Mouse (Mus musculus): ENCODE results near the gene Klhl32. TPM values are rescaled to one million over a fixed set of nuclear protein-coding genes. Genes with fewer than 3 reads are reported as not detected.

Gene Klhl32
- 1.7 and 2.6 TPM in 2 replicates for polyA plus RNA-seq (2014; fragmentation: Nextera tagmentation; extraction: Ambion mirVana)

DNA sequence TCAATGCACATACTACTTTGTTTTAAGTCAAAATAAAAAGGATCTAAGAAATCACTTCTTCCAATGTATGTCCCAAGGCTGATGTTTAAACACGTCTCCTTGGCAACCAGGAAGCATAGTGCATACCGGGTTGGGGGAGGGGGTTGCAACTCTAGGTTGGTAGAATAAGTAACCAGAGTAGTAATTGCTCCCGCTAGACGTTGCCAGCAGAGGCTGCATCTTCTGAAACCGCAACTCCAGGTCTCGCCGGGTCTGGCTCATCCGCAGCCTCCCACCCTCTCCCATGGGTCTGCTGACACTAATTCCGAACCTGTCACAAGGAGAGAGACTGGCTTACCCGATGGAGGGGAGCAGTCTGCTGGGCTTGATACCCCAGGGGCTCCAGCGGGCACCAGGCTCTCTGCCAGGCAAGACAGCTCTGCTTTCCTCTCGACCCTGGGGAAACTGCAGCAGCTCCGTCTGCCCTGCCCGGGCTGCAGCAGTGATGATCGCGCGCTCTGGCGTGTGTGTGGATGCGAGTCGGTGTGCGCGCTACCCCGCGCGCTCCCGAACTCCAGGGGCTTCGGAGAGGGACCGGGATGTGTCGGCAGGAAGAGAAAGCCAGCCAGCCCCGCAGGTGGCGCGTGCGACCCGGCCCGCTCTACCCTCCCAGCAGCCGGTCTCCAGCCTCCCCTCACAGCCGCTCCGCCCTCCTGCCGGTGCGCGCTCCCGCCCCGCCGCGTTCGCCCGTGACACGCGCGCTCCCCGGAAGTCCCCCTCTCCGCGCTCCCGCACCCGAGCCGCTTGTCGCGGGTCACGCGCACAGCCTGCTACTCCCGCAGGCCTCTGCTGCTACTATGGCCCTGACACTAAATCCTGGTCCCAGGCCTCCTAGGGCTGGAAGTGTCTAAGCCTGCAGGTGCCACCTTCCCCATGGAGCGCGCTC lies at the start of gene Klhl32:
Klhl32 (minus strand) TSS at position 724 of the 925 bp plus-strand sequence.
- H3K9me3 ChIP-seq (replicated peaks; ENCODE audit: control insufficient read depth, low read length): no peaks in the 10 kb centered on the region
- under 1% methylated on average over 58 of the region's 63 CpGs for WGBS
- H3K27ac ChIP-seq (replicated peaks; ENCODE audit: low read depth, low read length): no peak within 1 kb of the TSS
- peak within 1 kb of the TSS; percentile 62 for H3K4me3 ChIP-seq (ENCODE audit: low read depth, low read length)
- no peaks in the 10 kb centered on the region for H3K27me3 ChIP-seq (ENCODE audit: control insufficient read depth, insufficient read depth, low read length)
- DNase-seq (ENCODE audit: low spot score): peak; percentile 76
- H3K36me3 ChIP-seq (replicated peaks; ENCODE audit: control insufficient read depth, insufficient read depth, low read depth, low read length): no peaks in the 10 kb centered on the region
- no peaks in the 10 kb centered on the region for H3K4me1 ChIP-seq (ENCODE audit: control insufficient read depth, insufficient read depth, low read length)
- peak within 1 kb of the TSS; percentile 64 for H3K9ac ChIP-seq (replicated peaks; ENCODE audit: low read length)
- peak; percentile 97 for ATAC-seq (replicated peaks; ENCODE audit: insufficient number of reproducible peaks, low FRiP score, low TSS enrichment, low read depth)
- peak within 1 kb of the TSS; percentile 89 for H3K4me2 ChIP-seq (ENCODE audit: low read depth, low read length)

DNA sequence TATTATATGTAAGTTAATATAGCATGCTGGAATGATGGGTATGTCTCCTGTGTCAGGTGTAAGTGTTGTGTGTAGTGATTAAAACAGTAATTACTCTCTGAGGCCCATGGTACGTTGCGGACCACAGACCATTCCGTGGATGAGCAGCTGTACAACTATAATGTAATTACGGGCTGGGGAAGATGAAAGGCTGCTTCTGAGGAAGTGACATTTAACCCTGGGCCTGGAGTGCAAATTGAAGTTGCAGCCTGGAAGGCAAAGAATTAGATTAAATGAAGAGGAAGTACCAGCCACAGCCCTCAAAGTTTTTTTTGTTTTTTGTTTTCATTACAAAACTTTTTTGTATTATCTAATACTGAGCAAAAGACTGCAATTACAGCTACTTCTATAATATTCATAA lies 48.2 kb upstream of the Klhl32 start:
- no peak for ATAC-seq (replicated peaks; ENCODE audit: insufficient number of reproducible peaks, low FRiP score, low TSS enrichment, low read depth)
- H3K9ac ChIP-seq (replicated peaks; ENCODE audit: low read length): no peak overlapping the region

DNA sequence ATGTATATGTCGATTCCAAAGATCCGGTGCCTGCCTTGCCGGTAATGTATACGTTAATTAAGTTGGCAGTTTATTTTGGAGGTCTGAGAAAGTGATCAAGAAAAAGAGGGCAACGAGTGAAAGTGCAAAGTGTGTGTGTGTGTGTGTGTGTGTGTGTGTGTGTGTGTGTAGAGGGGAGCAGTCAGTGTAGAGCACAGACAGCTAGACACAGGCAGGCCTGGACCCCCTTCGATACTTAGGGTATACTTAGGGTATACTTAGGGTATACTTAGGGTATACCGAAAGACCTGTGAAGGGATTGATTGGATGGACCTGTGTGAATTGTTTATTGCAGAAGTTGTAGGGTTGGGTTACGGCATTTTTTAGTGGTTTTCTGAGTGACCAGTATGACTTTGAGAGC lies 47.7 kb upstream of the Klhl32 start:
- WGBS: 30% methylated on average over 8 of the region's 8 CpGs
- Histone ChIP-seq H3K27me3 (ENCODE audit: control insufficient read depth, insufficient read depth, low read length) (no peaks in the 10 kb centered on the region), H3K27ac (replicated peaks; ENCODE audit: low read depth, low read length) (no peak overlapping the region), H3K4me1 (ENCODE audit: control insufficient read depth, insufficient read depth, low read length) (no peaks in the 10 kb centered on the region), H3K9me3 (replicated peaks; ENCODE audit: control insufficient read depth, low read length) (no peaks in the 10 kb centered on the region), H3K36me3 (replicated peaks; ENCODE audit: control insufficient read depth, insufficient read depth, low read depth, low read length) (peaks cover 3% of the 10 kb centered on the region), H3K4me3 (ENCODE audit: low read depth, low read length) (peak overlapping the region; percentile 81), H3K4me2 (ENCODE audit: low read depth, low read length) (peak overlapping the region; percentile 36), H3K9ac (replicated peaks; ENCODE audit: low read length) (no peak overlapping the region)
- DNase-seq (ENCODE audit: low spot score): no peak
- peak; percentile 58; the same call in 1 of the 2 replicates for ATAC-seq (replicated peaks; ENCODE audit: insufficient number of reproducible peaks, low FRiP score, low TSS enrichment, low read depth)

More for the DNA sequence above, 48.2 kb upstream of the Klhl32 start:
- Histone ChIP-seq H3K4me1 (ENCODE audit: control insufficient read depth, insufficient read depth, low read length) (no peaks in the 10 kb centered on the region), H3K27me3 (ENCODE audit: control insufficient read depth, insufficient read depth, low read length) (no peaks in the 10 kb centered on the region), H3K27ac (replicated peaks; ENCODE audit: low read depth, low read length) (no peak overlapping the region), H3K4me2 (ENCODE audit: low read depth, low read length) (peak overlapping the region; percentile 36), H3K4me3 (ENCODE audit: low read depth, low read length) (peak overlapping the region; percentile 81), H3K9me3 (replicated peaks; ENCODE audit: control insufficient read depth, low read length) (no peaks in the 10 kb centered on the region), H3K36me3 (replicated peaks; ENCODE audit: control insufficient read depth, insufficient read depth, low read depth, low read length) (peaks cover 3% of the 10 kb centered on the region)
- 28% methylated on average over 4 of the region's 4 CpGs for WGBS
- no peak for DNase-seq (ENCODE audit: low spot score)

DNA sequence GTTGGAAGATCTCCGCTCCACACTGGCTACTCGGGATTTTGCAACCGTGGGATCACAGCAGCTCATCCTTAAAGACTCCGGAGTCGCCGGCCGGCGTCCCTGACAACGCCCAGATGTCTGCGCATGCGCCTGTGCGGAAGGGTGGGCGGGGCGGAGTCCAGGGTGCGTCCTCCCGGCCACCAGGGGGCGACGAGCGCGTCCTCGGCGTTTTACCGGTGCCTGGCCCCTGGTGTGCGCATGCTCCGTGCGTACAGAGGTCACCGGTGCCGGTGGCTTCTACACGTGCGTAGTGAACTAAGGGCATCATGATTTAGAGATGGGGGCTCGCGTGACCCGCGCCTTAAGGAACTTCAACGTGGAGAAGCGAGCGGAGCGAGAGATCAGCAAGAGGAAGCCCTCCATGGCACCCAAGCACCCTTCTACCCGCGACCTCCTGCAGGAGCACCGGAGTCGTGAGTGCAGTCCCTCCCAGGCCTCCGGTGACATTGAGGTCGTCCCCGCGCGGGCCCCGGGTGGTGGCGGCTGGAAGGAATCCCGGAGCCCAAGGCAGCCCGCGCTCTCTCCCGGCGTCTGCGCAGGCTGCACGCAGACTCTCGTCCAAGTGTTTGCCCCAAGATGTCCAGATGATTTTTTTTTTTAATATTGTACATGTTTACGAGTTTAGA lies 47.1 kb upstream of the Klhl32 start, which contains the start of gene Ndufaf4:
Ndufaf4 (plus strand) TSS at position 233 of the 665 bp plus-strand sequence.
- Histone ChIP-seq H3K27me3 (ENCODE audit: control insufficient read depth, insufficient read depth, low read length) (no peaks in the 10 kb centered on the region), H3K9me3 (replicated peaks; ENCODE audit: control insufficient read depth, low read length) (no peaks in the 10 kb centered on the region), H3K4me3 (ENCODE audit: low read depth, low read length) (peak within 1 kb of the TSS; percentile 81), H3K27ac (replicated peaks; ENCODE audit: low read depth, low read length) (no peak within 1 kb of the TSS), H3K4me1 (ENCODE audit: control insufficient read depth, insufficient read depth, low read length) (no peaks in the 10 kb centered on the region), H3K36me3 (replicated peaks; ENCODE audit: control insufficient read depth, insufficient read depth, low read depth, low read length) (peaks cover 3% of the 10 kb centered on the region; the same call in 1 of the 2 replicates), H3K9ac (replicated peaks; ENCODE audit: low read length) (peak within 1 kb of the TSS; percentile 86), H3K4me2 (ENCODE audit: low read depth, low read length) (peak within 1 kb of the TSS; percentile 62)
- under 1% methylated on average over 57 of the region's 58 CpGs for WGBS
- DNase-seq (ENCODE audit: low spot score): peak; percentile 94
- ATAC-seq (replicated peaks; ENCODE audit: insufficient number of reproducible peaks, low FRiP score, low TSS enrichment, low read depth): peak; percentile 99

DNA sequence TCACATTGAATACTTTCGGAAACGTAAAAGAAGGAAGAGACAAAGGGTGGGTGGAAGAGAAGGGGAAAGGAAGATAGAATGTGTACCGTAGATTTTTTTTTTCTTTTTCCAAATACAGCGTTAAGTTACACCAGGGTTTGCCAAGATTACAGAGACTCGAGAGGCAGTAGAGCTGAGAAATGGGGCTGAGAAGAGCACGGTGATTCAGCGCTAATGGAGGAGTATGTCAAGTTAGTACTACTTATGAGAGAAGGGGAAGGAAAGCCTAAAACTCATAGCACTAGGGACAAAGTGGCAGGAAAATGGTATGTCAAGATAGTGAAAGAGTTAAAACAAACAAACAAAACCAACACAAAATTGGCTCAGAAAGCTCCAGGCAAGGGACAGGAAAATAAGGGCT lies 46.4 kb upstream of the Klhl32 start:
- peaks cover 3% of the 10 kb centered on the region; the same call in 1 of the 2 replicates for H3K36me3 ChIP-seq (replicated peaks; ENCODE audit: control insufficient read depth, insufficient read depth, low read depth, low read length)
- no peaks in the 10 kb centered on the region for H3K27me3 ChIP-seq (ENCODE audit: control insufficient read depth, insufficient read depth, low read length)
- no peaks in the 10 kb centered on the region for H3K9me3 ChIP-seq (replicated peaks; ENCODE audit: control insufficient read depth, low read length)
- H3K4me2 ChIP-seq (ENCODE audit: low read depth, low read length): peak overlapping the region; percentile 62
- H3K4me1 ChIP-seq (ENCODE audit: control insufficient read depth, insufficient read depth, low read length): no peaks in the 10 kb centered on the region
- ATAC-seq (replicated peaks; ENCODE audit: insufficient number of reproducible peaks, low FRiP score, low TSS enrichment, low read depth): no peak
- no peak for DNase-seq (ENCODE audit: low spot score)
- H3K4me3 ChIP-seq (ENCODE audit: low read depth, low read length): peak overlapping the region; percentile 81
- peak overlapping the region; percentile 10; the same call in 1 of the 2 replicates for H3K9ac ChIP-seq (replicated peaks; ENCODE audit: low read length)
- no peak overlapping the region for H3K27ac ChIP-seq (replicated peaks; ENCODE audit: low read depth, low read length)
- 23% methylated on average over 7 of the region's 7 CpGs for WGBS

DNA sequence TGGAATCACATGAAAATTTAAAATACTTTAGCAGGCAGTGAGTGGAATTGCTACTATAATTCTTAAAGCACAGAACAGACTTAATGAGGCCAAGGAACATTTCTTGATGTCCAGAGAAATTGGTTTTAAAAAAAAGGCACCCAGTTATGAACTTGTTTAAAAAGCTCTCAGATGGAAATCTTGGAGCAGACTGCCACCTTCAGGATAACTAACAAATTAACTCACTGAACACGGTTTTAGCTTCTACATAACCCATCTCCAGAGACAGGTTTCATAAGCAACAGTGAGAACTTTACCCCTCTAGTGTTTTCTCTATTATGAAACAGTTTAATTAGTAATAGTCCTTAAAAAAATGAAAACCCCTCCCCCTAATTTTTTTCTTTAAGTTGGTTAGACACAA lies 45.9 kb upstream of the Klhl32 start:
- Histone ChIP-seq H3K27ac (replicated peaks; ENCODE audit: low read depth, low read length) (no peak overlapping the region), H3K36me3 (replicated peaks; ENCODE audit: control insufficient read depth, insufficient read depth, low read depth, low read length) (peaks cover 3% of the 10 kb centered on the region; the same call in 1 of the 2 replicates), H3K27me3 (ENCODE audit: control insufficient read depth, insufficient read depth, low read length) (no peaks in the 10 kb centered on the region), H3K9ac (replicated peaks; ENCODE audit: low read length) (no peak overlapping the region), H3K4me2 (ENCODE audit: low read depth, low read length) (no peak overlapping the region), H3K4me3 (ENCODE audit: low read depth, low read length) (no peak overlapping the region), H3K4me1 (ENCODE audit: control insufficient read depth, insufficient read depth, low read length) (no peaks in the 10 kb centered on the region), H3K9me3 (replicated peaks; ENCODE audit: control insufficient read depth, low read length) (no peaks in the 10 kb centered on the region)
- ATAC-seq (replicated peaks; ENCODE audit: insufficient number of reproducible peaks, low FRiP score, low TSS enrichment, low read depth) (no peak), DNase-seq (ENCODE audit: low spot score) (peak; percentile 75)
- WGBS: 0% methylated on average over 1 of the region's 1 CpGs

DNA sequence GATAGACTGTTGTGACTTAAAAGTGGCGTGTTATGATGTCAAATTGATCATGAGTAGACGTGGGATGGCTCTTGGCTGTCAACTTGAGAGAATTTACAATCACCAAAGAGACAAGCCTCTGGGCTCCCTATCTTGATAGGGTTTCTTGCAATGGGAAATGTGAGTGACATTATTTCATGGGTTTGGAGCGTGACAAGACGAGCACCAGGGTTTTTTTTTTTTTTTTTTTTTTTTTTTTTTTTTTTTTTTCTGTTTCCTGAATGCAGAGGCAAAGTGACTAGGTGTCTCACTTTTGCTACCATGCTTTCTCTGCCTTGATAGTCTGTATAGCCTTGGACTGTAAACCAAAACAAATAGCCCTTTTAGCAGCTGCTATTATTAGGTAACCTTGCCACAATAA lies 43.7 kb upstream of the Klhl32 start:
- no peak overlapping the region for H3K4me3 ChIP-seq (ENCODE audit: low read depth, low read length)
- H3K36me3 ChIP-seq (replicated peaks; ENCODE audit: control insufficient read depth, insufficient read depth, low read depth, low read length): no peaks in the 10 kb centered on the region
- no peaks in the 10 kb centered on the region for H3K27me3 ChIP-seq (ENCODE audit: control insufficient read depth, insufficient read depth, low read length)
- ATAC-seq (replicated peaks; ENCODE audit: insufficient number of reproducible peaks, low FRiP score, low TSS enrichment, low read depth) (no peak), DNase-seq (ENCODE audit: low spot score) (no peak)
- 80% methylated on average over 4 of the region's 4 CpGs for WGBS
- H3K9me3 ChIP-seq (replicated peaks; ENCODE audit: control insufficient read depth, low read length): no peaks in the 10 kb centered on the region
- no peak overlapping the region for H3K27ac ChIP-seq (replicated peaks; ENCODE audit: low read depth, low read length)
- no peaks in the 10 kb centered on the region for H3K4me1 ChIP-seq (ENCODE audit: control insufficient read depth, insufficient read depth, low read length)
- H3K4me2 ChIP-seq (ENCODE audit: low read depth, low read length): no peak overlapping the region
- no peak overlapping the region for H3K9ac ChIP-seq (replicated peaks; ENCODE audit: low read length)

Data from embryonic facial prominence, embryonic 11.5 days (tissue).